Mouse (Mus musculus): ENCODE measurements around the gene Disp1. TPM values are rescaled to one million over a fixed set of nuclear protein-coding genes. Genes with fewer than 3 reads are reported as not detected.

The Disp1 gene
- polyA plus RNA-seq, 1 experiment from 2014 or later, result 9.7 TPM

GRCm38 (mm10) chr1:183115076-183115475, 106.2 kb downstream of the Disp1 start:
- no peak overlapping the region for H3K4me2 ChIP-seq
- peaks cover 34% of the 10 kb centered on the region for H3K4me1 ChIP-seq (replicated peaks)
- 90% methylated on average over 7 of the region's 7 CpGs for WGBS
- H3K9ac ChIP-seq, result no peak overlapping the region
- H3K9me3 ChIP-seq, result no peaks in the 10 kb centered on the region
- no peak overlapping the region for H3K4me3 ChIP-seq
- no peak for ATAC-seq (ENCODE audit: low FRiP score)
- no peaks in the 10 kb centered on the region for H3K36me3 ChIP-seq
- H3K27ac ChIP-seq, result no peak overlapping the region
- no peaks in the 10 kb centered on the region for H3K27me3 ChIP-seq

- no peaks in the 10 kb centered on the region for H3K27me3 ChIP-seq
- H3K4me1 ChIP-seq (replicated peaks), result peaks cover 34% of the 10 kb centered on the region
- no peak overlapping the region for H3K27ac ChIP-seq
- 55% methylated on average over 6 of the region's 6 CpGs for WGBS
- no peak overlapping the region for H3K9ac ChIP-seq
- H3K4me2 ChIP-seq, result no peak overlapping the region
- no peaks in the 10 kb centered on the region for H3K9me3 ChIP-seq
- no peak overlapping the region for H3K4me3 ChIP-seq
- ATAC-seq (ENCODE audit: low FRiP score), result no peak
- H3K36me3 ChIP-seq, result no peaks in the 10 kb centered on the region
Observed at GRCm38 (mm10) chr1:183114554-183114953, 106.8 kb downstream of the Disp1 start.

GRCm38 (mm10) chr1:183113546-183113945, 107.8 kb downstream of the Disp1 start:
- no peak overlapping the region for H3K4me2 ChIP-seq
- no peaks in the 10 kb centered on the region for H3K36me3 ChIP-seq
- no peaks in the 10 kb centered on the region for H3K27me3 ChIP-seq
- no peaks in the 10 kb centered on the region for H3K9me3 ChIP-seq
- H3K4me1 ChIP-seq (replicated peaks), result peaks cover 29% of the 10 kb centered on the region
- no peak for ATAC-seq (ENCODE audit: low FRiP score)
- H3K9ac ChIP-seq, result no peak overlapping the region
- H3K4me3 ChIP-seq, result no peak overlapping the region
- no peak overlapping the region for H3K27ac ChIP-seq
- WGBS, result 68% methylated on average over 9 of the region's 9 CpGs

GRCm38 (mm10) chr1:183107476-183107875, 113.8 kb downstream of the Disp1 start:
- H3K27me3 ChIP-seq, result no peaks in the 10 kb centered on the region
- no peak overlapping the region for H3K4me3 ChIP-seq
- H3K4me1 ChIP-seq (replicated peaks), result no peaks in the 10 kb centered on the region
- no peaks in the 10 kb centered on the region for H3K36me3 ChIP-seq
- ATAC-seq (ENCODE audit: low FRiP score), result no peak
- no peak overlapping the region for H3K4me2 ChIP-seq
- H3K9me3 ChIP-seq, result no peaks in the 10 kb centered on the region
- no peak overlapping the region for H3K9ac ChIP-seq
- H3K27ac ChIP-seq, result no peak overlapping the region
- WGBS, result 88% methylated on average over 2 of the region's 2 CpGs

GRCm38 (mm10) chr1:183104696-183105095, 116.6 kb downstream of the Disp1 start:
- H3K9ac ChIP-seq, result no peak overlapping the region
- H3K4me3 ChIP-seq, result no peak overlapping the region
- no peaks in the 10 kb centered on the region for H3K36me3 ChIP-seq
- no peaks in the 10 kb centered on the region for H3K9me3 ChIP-seq
- H3K4me2 ChIP-seq, result no peak overlapping the region
- H3K27me3 ChIP-seq, result no peaks in the 10 kb centered on the region
- H3K27ac ChIP-seq, result no peak overlapping the region
- no peaks in the 10 kb centered on the region for H3K4me1 ChIP-seq (replicated peaks)
- ATAC-seq (ENCODE audit: low FRiP score), result no peak
- 93% methylated on average over 5 of the region's 5 CpGs for whole genome bisulfite sequencing

- Histone ChIP-seq H3K9ac (no peak overlapping the region), H3K9me3 (no peaks in the 10 kb centered on the region), H3K4me2 (no peak overlapping the region), H3K27ac (no peak overlapping the region), H3K27me3 (no peaks in the 10 kb centered on the region), H3K36me3 (no peaks in the 10 kb centered on the region), H3K4me3 (no peak overlapping the region), H3K4me1 (replicated peaks) (no peaks in the 10 kb centered on the region)
- WGBS, result 81% methylated on average over 3 of the region's 3 CpGs
- ATAC-seq (ENCODE audit: low FRiP score), result no peak
Observed at GRCm38 (mm10) chr1:183102775-183103174, 118.5 kb downstream of the Disp1 start.

- Histone ChIP-seq H3K9me3 (no peaks in the 10 kb centered on the region), H3K27ac (no peak overlapping the region), H3K36me3 (no peaks in the 10 kb centered on the region), H3K9ac (no peak overlapping the region), H3K4me2 (no peak overlapping the region), H3K4me1 (replicated peaks) (no peaks in the 10 kb centered on the region), H3K4me3 (no peak overlapping the region), H3K27me3 (no peaks in the 10 kb centered on the region)
- WGBS, result 72% methylated on average over 8 of the region's 8 CpGs
- ATAC-seq (ENCODE audit: low FRiP score), result no peak
Observed at GRCm38 (mm10) chr1:183102153-183102552, 119.2 kb downstream of the Disp1 start.

- Histone ChIP-seq H3K4me3 (no peak overlapping the region), H3K9ac (no peak overlapping the region), H3K36me3 (no peaks in the 10 kb centered on the region), H3K27me3 (no peaks in the 10 kb centered on the region), H3K27ac (no peak overlapping the region), H3K4me1 (replicated peaks) (peaks cover 5% of the 10 kb centered on the region), H3K4me2 (no peak overlapping the region), H3K9me3 (no peaks in the 10 kb centered on the region)
- no peak for ATAC-seq (ENCODE audit: low FRiP score)
- WGBS, result 92% methylated on average over 3 of the region's 3 CpGs
Observed at GRCm38 (mm10) chr1:183101371-183101770, 120.0 kb downstream of the Disp1 start.

- ATAC-seq (ENCODE audit: low FRiP score), result no peak
- WGBS, result 85% methylated on average over 5 of the region's 5 CpGs
Observed at GRCm38 (mm10) chr1:183100245-183100644, 121.1 kb downstream of the Disp1 start.

GRCm38 (mm10) chr1:183099686-183100085, 121.6 kb downstream of the Disp1 start:
- no peak overlapping the region for H3K4me2 ChIP-seq

More at GRCm38 (mm10) chr1:183100245-183100644, 121.1 kb downstream of the Disp1 start:
- no peak overlapping the region for H3K4me3 ChIP-seq
- H3K36me3 ChIP-seq, result 0 out of 2 replicates have a peak, but pooled peaks cover 2% of the 10 kb centered on the region
- no peaks in the 10 kb centered on the region for H3K9me3 ChIP-seq
- no peak overlapping the region for H3K9ac ChIP-seq
- no peak overlapping the region for H3K27ac ChIP-seq
- H3K27me3 ChIP-seq, result no peaks in the 10 kb centered on the region
- H3K4me2 ChIP-seq, result no peak overlapping the region
- H3K4me1 ChIP-seq (replicated peaks), result peaks cover 14% of the 10 kb centered on the region

GRCm38 (mm10) chr1:183097606-183098005, 123.7 kb downstream of the Disp1 start:
- no peak for ATAC-seq (ENCODE audit: low FRiP score)
- Histone ChIP-seq H3K4me1 (replicated peaks) (peaks cover 14% of the 10 kb centered on the region), H3K27me3 (no peaks in the 10 kb centered on the region), H3K9me3 (no peaks in the 10 kb centered on the region), H3K9ac (no peak overlapping the region), H3K4me3 (no peak overlapping the region), H3K27ac (no peak overlapping the region), H3K4me2 (no peak overlapping the region), H3K36me3 (0 out of 2 replicates have a peak, but pooled peaks cover 4% of the 10 kb centered on the region)
- WGBS, result 92% methylated on average over 10 of the region's 10 CpGs

More at GRCm38 (mm10) chr1:183099686-183100085, 121.6 kb downstream of the Disp1 start:
- WGBS, result 94% methylated on average over 12 of the region's 12 CpGs
- H3K36me3 ChIP-seq, result 0 out of 2 replicates have a peak, but pooled peaks cover 4% of the 10 kb centered on the region
- no peaks in the 10 kb centered on the region for H3K9me3 ChIP-seq
- H3K27me3 ChIP-seq, result no peaks in the 10 kb centered on the region
- H3K27ac ChIP-seq, result no peak overlapping the region
- H3K4me1 ChIP-seq (replicated peaks), result peaks cover 14% of the 10 kb centered on the region
- no peak for ATAC-seq (ENCODE audit: low FRiP score)
- H3K9ac ChIP-seq, result no peak overlapping the region
- H3K4me3 ChIP-seq, result no peak overlapping the region

- H3K4me3 ChIP-seq, result no peak overlapping the region
- H3K9ac ChIP-seq, result 0 out of 2 replicates have a peak overlapping the region, but pooled peaks have one; percentile 8
- 61% methylated on average over 8 of the region's 8 CpGs for WGBS
- peaks cover 14% of the 10 kb centered on the region for H3K4me1 ChIP-seq (replicated peaks)
- no peaks in the 10 kb centered on the region for H3K27me3 ChIP-seq
- H3K36me3 ChIP-seq, result 0 out of 2 replicates have a peak, but pooled peaks cover 4% of the 10 kb centered on the region
- H3K9me3 ChIP-seq, result no peaks in the 10 kb centered on the region
- no peak for ATAC-seq (ENCODE audit: low FRiP score)
- H3K4me2 ChIP-seq, result no peak overlapping the region
- no peak overlapping the region for H3K27ac ChIP-seq
Observed at GRCm38 (mm10) chr1:183095454-183096088, 125.8 kb downstream of the Disp1 start.

GRCm38 (mm10) chr1:183092296-183092695, 129.0 kb downstream of the Disp1 start:
- Histone ChIP-seq H3K4me3 (no peak overlapping the region), H3K9me3 (peaks cover 6% of the 10 kb centered on the region), H3K27me3 (no peaks in the 10 kb centered on the region), H3K27ac (no peak overlapping the region), H3K36me3 (peaks cover 34% of the 10 kb centered on the region), H3K4me1 (replicated peaks) (peaks cover 14% of the 10 kb centered on the region), H3K9ac (no peak overlapping the region), H3K4me2 (no peak overlapping the region)
- no peak for ATAC-seq (ENCODE audit: low FRiP score)
- 85% methylated on average over 4 of the region's 4 CpGs for WGBS

All from hindbrain, embryonic 13.5 days (tissue).